Mouse (Mus musculus) embryo, embryonic 11 days (tissue): ENCODE measurements around the gene Bphl.
"Not testable (repeated sequence)": the region's sequence is repeated elsewhere in the genome, so short reads cannot be mapped to it uniquely, and the experiment has no call there.

Source experiments
- DNase-seq: peaks from one replicate; pipeline ENCODE4 v3.0.0-alpha.2; 2015

Gene Bphl

GRCm38 (mm10) chr13:34053673-34054282 lies 16.4 kb downstream of the Bphl start:
- DNase-seq = no peak

DNA sequence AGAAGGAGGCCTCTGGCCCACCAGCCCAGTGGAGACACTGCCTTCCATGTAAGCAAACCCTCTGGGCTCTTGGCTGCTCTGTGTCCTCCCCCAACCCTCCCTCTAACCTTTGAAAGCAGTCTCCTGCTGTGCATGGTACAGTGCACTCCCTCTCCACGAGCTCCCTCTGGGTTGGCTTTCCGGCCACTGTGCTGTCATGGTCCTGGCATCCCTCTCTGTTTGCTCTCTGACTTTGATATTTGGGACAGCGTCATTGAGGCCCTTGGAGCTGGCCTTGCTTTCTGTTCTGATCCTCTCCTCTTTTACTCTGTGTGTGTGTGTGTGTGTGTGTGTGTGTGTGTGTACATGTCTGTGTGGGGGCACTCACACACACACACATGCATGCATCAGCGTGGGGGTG lies 17.0 kb downstream of the Bphl start:
- no peak for DNase-seq

DNA sequence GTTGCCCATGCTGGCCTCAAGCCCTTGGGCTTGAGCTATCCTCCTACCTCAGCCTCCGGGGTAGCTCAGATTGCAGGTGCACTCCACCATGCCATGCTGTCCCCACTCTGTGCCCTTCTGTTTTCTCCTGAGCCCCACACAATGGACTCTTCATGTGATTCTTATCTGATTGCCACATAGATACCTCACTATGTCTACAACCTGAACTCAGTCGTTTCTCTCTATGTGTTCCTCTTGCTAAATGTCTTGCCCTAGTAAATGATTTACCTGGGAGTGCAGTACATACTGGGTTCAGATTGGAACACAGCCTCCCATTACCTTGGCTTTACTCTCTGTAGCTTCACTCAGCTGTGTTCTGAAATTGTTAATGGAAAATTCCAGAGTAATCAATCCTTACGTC lies 17.6 kb downstream of the Bphl start:
- no peak for DNase-seq

GRCm38 (mm10) chr13:34057252-34057651 lies 19.9 kb downstream of the Bphl start:
- DNase-seq = no peak

- DNase-seq = no peak
These were observed 22.7 kb downstream of the Bphl start for GRCm38 (mm10) chr13:34060061-34060460.

GRCm38 (mm10) chr13:34062466-34062865 lies 25.1 kb downstream of the Bphl start:
- DNase-seq = no peak

GRCm38 (mm10) chr13:34066351-34066750 lies 29.0 kb downstream of the Bphl start:
- no peak for DNase-seq

DNA sequence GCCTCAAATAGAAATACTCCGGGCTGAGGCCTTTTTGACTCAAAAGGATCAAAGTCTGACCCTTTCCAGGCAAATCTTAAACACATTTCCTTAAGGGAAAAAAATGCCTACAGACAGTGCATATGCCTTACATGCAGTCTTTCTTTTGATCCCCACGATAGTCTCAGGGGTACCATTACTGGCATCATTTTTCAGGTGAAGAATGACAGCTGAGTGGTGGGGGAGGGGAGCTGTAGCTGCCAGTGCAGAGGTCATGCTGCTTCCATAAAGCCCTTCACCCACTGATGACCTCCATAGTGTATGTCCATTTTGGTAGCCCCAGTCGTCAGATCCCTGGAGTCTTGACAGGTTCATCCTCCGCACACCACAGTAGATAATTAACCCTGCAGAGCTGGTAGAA lies 32.9 kb downstream of the Bphl start:
- DNase-seq = peak; percentile 37

DNA sequence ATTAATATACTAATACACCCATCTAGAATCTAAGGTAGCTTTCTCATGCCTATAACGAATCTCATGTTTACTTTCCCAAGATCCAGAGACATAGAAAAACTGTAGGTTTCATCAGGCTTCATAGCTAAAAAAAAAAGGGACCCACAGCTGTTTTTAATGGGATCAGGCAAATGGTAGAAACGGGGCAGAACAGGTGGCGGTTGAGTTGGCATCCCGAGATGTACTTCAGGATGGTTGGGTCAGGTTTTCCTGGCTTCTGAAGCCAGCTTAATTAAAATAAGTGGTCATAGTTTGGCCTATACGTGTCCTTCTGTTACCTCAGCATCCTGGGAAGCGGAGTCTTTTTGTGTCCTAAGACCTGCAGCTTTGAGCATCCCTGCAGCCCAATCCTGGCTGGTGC lies 34.4 kb downstream of the Bphl start:
- no peak for DNase-seq

DNA sequence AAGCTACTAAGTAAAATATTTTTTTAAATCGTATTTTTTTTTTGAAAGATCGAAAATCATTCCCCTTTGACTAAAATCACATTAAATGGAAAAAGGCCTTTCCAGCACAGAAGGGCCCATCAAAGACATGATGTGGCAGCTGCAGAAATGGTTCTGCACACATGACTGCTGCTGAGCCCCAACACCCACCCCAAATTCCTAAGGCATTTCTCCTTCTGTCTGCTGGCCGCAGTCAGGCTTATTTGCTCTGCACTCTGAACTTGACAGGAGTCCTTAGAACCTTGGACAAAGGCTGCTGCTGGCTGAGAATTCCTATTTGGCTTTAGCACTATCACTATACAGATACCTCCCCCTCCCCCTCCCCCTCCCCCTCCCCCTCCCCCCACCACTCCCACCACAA lies 35.5 kb downstream of the Bphl start:
- no peak for DNase-seq

DNA sequence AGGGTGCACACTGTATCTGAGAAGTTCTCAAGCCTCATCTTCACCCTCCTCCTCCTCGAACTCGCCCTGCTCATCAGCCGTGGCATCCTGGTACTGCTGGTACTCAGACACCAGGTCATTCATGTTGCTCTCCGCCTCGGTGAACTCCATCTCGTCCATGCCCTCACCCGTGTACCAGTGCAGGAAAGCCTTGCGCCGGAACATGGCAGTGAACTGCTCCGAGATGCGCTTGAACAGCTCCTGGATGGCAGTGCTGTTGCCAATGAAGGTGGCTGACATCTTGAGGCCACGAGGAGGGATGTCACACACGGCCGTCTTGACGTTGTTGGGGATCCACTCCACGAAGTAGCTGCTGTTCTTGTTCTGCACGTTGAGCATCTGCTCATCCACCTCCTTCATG lies 37.0 kb downstream of the Bphl start:
- not testable (repeated sequence) for DNase-seq

DNA sequence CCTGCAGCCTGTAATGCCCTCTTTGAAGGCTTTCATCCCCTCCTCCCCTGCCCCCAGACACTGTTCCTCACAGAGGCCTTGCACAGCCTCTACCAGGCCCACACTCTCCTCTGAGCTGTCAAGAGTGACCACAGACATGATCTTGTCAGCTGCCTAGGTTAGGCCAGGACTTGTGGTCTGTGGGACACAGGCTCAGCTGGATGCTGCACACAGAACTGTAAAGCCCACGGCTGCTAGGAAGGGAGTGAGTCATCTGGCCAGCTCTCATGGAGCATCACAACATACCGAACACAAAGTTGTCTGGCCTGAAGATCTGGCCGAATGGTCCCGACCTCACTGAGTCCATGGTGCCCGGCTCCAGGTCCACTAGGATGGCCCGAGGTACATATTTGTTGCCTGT lies 38.5 kb downstream of the Bphl start:
- DNase-seq = not testable (repeated sequence)

DNA sequence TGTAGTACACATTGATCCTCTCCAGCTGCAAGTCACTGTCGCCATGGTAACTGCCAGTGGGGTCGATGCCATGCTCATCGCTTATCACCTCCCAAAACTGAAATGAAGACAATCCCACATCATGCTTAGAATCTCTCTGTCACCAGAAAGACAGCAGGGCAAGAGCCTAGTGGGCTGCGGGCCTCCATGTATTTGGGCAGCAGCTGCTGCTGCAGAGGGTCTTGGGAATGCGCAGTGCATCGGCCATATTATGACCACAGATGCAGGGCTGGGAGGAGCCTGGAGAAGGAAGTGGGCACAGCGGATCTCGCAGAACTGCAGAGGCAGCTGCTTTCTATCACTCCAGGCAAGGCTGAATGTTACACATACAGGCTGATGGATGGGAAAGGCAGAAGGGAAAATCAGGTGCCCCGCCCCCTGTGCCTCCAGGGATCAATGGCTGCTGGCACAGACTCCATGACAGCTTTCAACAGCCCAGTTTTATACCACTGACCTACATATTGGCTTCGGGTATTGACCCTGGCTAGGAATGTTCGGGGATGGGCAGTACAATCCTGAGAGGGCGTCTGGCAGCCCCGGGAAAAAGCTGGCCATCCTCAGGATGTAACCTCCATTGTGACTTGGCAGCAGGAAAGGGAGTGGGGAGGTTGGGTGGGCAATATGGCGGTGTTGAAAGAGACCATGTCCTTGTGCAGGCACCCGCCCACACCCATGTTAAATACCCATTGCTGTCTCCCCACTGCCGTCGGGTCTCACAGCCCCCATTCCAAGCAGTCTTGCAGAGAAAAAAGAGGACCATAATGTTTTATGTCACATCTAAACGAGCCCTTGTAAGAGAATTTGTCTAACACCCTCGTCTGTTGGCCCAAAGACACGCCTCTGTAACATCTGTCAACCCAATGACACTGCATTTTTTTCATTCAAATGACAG lies 39.4 kb downstream of the Bphl start:
- DNase-seq = peak; percentile 61

GRCm38 (mm10) chr13:34077492-34078271 lies 40.3 kb downstream of the Bphl start, which contains the start of gene Tubb2a:
Gene Tubb2a, minus strand, starts transcription at chr13:34078007.
- DNase-seq = peak; percentile 93

DNA sequence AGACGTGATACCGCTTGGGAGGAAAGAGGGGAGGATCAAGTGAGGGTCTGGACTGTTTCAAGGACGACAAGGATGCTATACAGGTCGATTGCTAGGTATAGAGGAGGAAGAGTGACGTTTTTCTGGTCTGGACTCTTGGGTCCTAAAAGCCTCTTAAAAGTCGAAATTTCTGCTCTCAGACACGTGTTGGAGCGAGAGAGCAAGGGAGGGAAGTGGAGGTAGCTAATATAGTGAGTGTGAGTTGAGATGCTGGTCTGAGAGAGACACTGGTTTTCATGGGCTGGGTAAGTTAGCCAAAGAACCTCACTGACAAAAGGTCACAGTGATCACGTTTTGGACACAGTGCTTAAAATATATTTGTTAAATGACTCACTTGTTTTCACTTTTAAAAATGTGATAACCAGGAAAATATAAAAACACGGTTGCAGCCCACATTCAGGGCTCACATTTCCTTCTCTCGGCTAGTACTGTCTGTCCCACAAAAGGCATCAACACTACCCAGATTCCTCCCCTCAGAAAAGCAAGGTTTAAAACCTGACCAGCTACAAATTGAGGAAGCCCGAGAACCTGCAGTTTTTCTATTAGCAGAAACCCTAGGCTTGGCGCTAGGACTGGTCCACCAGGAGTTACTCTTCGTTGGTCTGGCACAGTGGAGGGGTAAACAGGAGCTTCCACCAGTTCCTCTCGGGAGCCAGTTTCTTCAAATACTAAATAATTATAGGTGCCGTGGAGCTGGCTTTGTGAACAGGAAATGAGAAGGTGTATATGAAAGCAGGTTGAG lies 41.3 kb downstream of the Bphl start:
- DNase-seq = no peak

GRCm38 (mm10) chr13:34079801-34080200 lies 42.4 kb downstream of the Bphl start:
- DNase-seq = no peak

- DNase-seq = no peak
These were observed 44.5 kb downstream of the Bphl start for GRCm38 (mm10) chr13:34081926-34082325.

GRCm38 (mm10) chr13:34084026-34084750 lies 46.8 kb downstream of the Bphl start:
- no peak for DNase-seq

GRCm38 (mm10) chr13:34087052-34087812 lies 49.8 kb downstream of the Bphl start:
- no peak for DNase-seq

GRCm38 (mm10) chr13:34088201-34088649 lies 50.8 kb downstream of the Bphl start:
- DNase-seq = not testable (repeated sequence)

DNA sequence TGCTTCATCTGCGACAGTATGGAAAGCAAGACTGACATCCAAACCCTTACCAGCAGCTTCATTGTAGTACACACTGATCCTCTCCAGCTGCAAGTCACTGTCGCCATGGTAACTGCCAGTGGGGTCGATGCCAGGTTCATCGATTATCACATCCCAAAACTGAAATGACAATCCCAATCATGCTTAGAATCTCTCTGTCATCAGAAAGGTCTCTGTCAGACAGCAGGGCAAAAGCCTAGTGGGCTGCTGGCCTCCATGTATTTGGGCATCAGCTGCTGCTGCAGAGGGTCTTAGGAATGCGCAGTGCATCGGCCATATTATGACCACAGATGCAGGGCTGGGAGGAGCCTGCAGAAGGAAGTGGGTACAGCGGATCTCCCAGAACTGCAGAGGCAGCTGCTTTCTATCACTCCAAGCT lies 51.5 kb downstream of the Bphl start:
- DNase-seq = no peak
